Mouse (Mus musculus) cerebellum, adult 2 months (tissue): ENCODE data around the gene Tulp2. TPM values are rescaled to one million over a fixed set of nuclear protein-coding genes. Genes with fewer than 3 reads are reported as not detected.

Source experiments
- DNase-seq, 2 experiments: peaks; one replicate each; pipeline ENCODE4 v3.0.0; 2021
- H3K27ac ChIP-seq: fragments of 200-500 bp; 2 replicates; pipeline ENCODE4 v1.5.1; 2012; ENCODE audit warnings: low read length, control low read depth, inconsistent platforms; ENCODE audit not compliant: insufficient read depth
- H3K27me3 ChIP-seq: fragments of 200-500 bp; 2 replicates; pipeline ENCODE4 v1.6.1; 2012; ENCODE audit warnings: inconsistent platforms, mild to moderate bottlenecking, low read length, moderate library complexity; ENCODE audit not compliant: control insufficient read depth, insufficient read depth
- H3K4me1 ChIP-seq: fragments of 200-500 bp; 2 replicates; pipeline ENCODE4 v1.6.1; 2011; ENCODE audit warnings: low read length; ENCODE audit not compliant: control insufficient read depth, insufficient read depth
- H3K4me3 ChIP-seq: fragments of 200-500 bp; replicated peaks from 2 replicates; pipeline ENCODE3; 2011; ENCODE audit warnings: mild to moderate bottlenecking, low read depth, low read length, control low read depth; ENCODE audit not compliant: insufficient read depth
- CTCF ChIP-seq: fragments of 200-500 bp; IDR thresholded peaks from 2 replicates; pipeline ENCODE4 v1.5.1; 2011; ENCODE audit warnings: low read depth, mild to moderate bottlenecking, control low read depth, low read length, moderate library complexity, borderline replicate concordance; ENCODE audit not compliant: insufficient read depth
- POLR2A ChIP-seq: fragments of 200-500 bp; IDR thresholded peaks from 2 replicates; pipeline ENCODE4 v1.6.1; 2011; ENCODE audit warnings: low read length, control low read depth, borderline replicate concordance; ENCODE audit not compliant: insufficient read depth
- WGBS: fragments of 180-500 bp; shearing (Covaris S2); methylation state at CpG from one replicate; pipeline ENCODE4 v1.1.7; 2018; 5-methylcytosine and 5-hydroxymethylcytosine counted together
- polyA plus RNA-seq: library from polyadenylated mRNA; depleted of rRNA; stranded (reverse); fragments of >200 nt; gene quantifications from 2 replicates; pipeline ENCODE4 v1.2.3, GENCODE M21; 2012

Tulp2 gene
- polyA plus RNA-seq, 1 experiment, result not detected

- H3K27ac ChIP-seq, result peak overlapping the region; percentile 97
- no peak overlapping the region for H3K4me3 ChIP-seq
Measured at GRCm38 (mm10) chr7:45492951-45493350, 11.3 kb downstream of the Tulp2 start.

GRCm38 (mm10) chr7:45494548-45494947 lies 12.9 kb downstream of the Tulp2 start:
- Histone ChIP-seq H3K27me3 (no peaks in the 10 kb centered on the region), H3K27ac (peak overlapping the region; percentile 97), H3K4me1 (peaks cover 35% of the 10 kb centered on the region), H3K4me3 (no peak overlapping the region)
- 60% methylated on average over 9 of the region's 9 CpGs for WGBS
- TF ChIP-seq POLR2A (no peak), CTCF (no peak)
- peak in 1 of 2 experiments; percentile 47 for DNase-seq

More at GRCm38 (mm10) chr7:45492951-45493350, 11.3 kb downstream of the Tulp2 start:
- Histone ChIP-seq H3K4me1 (peaks cover 35% of the 10 kb centered on the region), H3K27me3 (no peaks in the 10 kb centered on the region)
- 14% methylated on average over 5 of the region's 5 CpGs for WGBS
- TF ChIP-seq CTCF, result no peak
- TF ChIP-seq POLR2A, result no peak
- DNase-seq, result peak; percentile 87 to 93

- Histone ChIP-seq H3K4me1 (peaks cover 22% of the 10 kb centered on the region), H3K27ac (no peak overlapping the region), H3K4me3 (no peak overlapping the region), H3K27me3 (no peaks in the 10 kb centered on the region)
- 97% methylated on average over 6 of the region's 6 CpGs for WGBS
- TF ChIP-seq CTCF, result no peak
- TF ChIP-seq POLR2A, result no peak
- DNase-seq, result no peak
Measured at GRCm38 (mm10) chr7:45498427-45498826, 16.8 kb downstream of the Tulp2 start.

DNA sequence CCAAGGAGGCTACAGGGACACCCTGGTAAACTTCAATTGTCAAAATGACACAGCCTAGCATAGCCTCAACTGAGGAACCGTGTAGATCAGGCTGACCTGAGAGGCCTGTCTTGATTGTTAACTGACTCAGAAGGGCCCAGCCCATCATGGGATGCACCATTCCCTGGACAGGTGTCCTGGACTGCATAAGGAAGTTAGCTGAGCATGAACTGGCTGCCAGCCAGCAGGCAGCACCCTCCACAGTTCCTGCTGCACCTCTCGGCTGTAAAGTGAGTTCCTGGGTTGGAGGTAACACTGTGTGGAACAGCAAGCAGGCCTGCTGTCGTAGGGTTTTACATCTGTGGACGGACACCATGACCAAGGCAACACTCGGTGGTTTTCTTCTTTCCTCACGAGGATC lies 25.9 kb downstream of the Tulp2 start:
- peaks cover 25% of the 10 kb centered on the region for H3K4me1 ChIP-seq
- peak in 1 of 2 experiments; percentile 53 for DNase-seq
- H3K4me3 ChIP-seq, result no peak overlapping the region
- 69% methylated on average over 6 of the region's 6 CpGs for WGBS
- TF ChIP-seq POLR2A, result no peak
- no peak for TF ChIP-seq CTCF
- H3K27me3 ChIP-seq, result no peaks in the 10 kb centered on the region
- H3K27ac ChIP-seq, result no peak overlapping the region

GRCm38 (mm10) chr7:45508561-45508960 lies 26.9 kb downstream of the Tulp2 start:
- Histone ChIP-seq H3K4me1 (peaks cover 18% of the 10 kb centered on the region), H3K27ac (no peak overlapping the region), H3K27me3 (no peaks in the 10 kb centered on the region), H3K4me3 (no peak overlapping the region)
- DNase-seq, result no peak
- 76% methylated on average over 6 of the region's 6 CpGs for WGBS
- TF ChIP-seq POLR2A (no peak), CTCF (no peak)

GRCm38 (mm10) chr7:45509181-45509882 lies 27.7 kb downstream of the Tulp2 start:
- peak overlapping the region; percentile 98 for H3K4me3 ChIP-seq
- H3K4me1 ChIP-seq, result peaks cover 18% of the 10 kb centered on the region
- no peak overlapping the region for H3K27ac ChIP-seq
- TF ChIP-seq CTCF (no peak), POLR2A (no peak)
- no peaks in the 10 kb centered on the region for H3K27me3 ChIP-seq
- peak in 1 of 2 experiments; percentile 48 for DNase-seq
- 22% methylated on average over 19 of the region's 19 CpGs for WGBS

DNA sequence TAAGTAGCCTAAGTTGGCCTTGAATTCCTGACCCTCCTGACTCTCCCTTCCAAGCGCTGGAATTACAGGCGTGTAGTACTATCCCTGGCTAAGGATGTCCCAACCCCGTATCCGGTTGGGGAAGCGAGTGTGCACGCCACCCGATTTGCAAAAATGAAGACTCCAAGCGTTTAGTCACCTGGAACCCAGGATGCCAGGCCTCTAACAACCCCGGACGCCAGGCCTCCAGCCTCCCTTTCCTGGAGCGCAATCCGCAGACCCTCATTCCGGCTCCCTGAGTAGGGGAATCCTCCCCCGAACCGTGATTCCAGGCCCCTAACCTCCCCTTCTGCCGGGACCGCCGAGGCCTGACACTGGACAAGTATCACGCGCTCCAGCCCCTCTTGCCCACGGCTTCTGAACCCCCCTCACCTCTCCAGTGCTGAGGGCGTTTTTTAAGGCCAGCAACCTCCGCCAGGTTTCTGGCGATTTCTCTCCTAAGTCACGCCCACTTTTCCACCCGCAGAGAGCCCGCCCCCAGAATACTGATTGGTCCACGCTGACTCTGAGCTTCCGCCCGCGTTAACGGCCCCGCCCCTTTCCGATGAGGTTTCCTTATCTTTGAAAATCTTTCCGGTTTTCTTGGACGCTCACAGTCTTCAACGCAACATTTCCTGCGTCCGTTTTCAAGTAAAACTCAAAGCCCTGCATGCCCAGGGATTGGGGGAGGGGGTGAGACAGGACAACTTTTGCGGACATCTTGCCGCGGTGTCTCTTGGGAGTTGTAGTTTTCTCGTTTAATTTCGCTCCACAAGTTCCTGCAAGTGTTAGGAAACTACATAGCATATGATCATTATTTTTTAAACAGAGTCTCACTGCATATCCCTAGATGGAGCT lies 28.5 kb downstream of the Tulp2 start, which contains the start of gene Nucb1:
TSS of gene Nucb1 (minus strand) at position 495 of the 876 bp plus-strand sequence.
- DNase-seq, result peak; percentile 91 to 93
- TF ChIP-seq CTCF, result no peak
- peak; percentile 70; the same call in 1 of the 2 replicates for TF ChIP-seq POLR2A
- WGBS, result under 1% methylated on average over 44 of the region's 44 CpGs
- peaks cover 18% of the 10 kb centered on the region for H3K4me1 ChIP-seq
- no peaks in the 10 kb centered on the region for H3K27me3 ChIP-seq
- peak within 1 kb of the TSS; percentile 42 for H3K27ac ChIP-seq
- peak within 1 kb of the TSS; percentile 98 for H3K4me3 ChIP-seq
